Mouse (Mus musculus) gastrocnemius, postnatal 4 days (tissue): ENCODE results near the gene Mrpl42. TPM values are rescaled to one million over a fixed set of nuclear protein-coding genes. Genes with fewer than 3 reads are reported as not detected.
A peak's percentile ranks its signal among the peaks of the same experiment; 100 is the strongest.

ENCODE experiments used
- DNase-seq, 2 experiments: peaks; one replicate each; pipeline ENCODE4 v3.0.0; 2021 to 2022; ENCODE audit warnings: low spot score in 2 of 2, mixed read lengths in 2 of 2
- total RNA-seq, 2 experiments: library from RNA; stranded (reverse); gene quantifications; 2 replicates each; pipeline ENCODE4 v1.2.3; 2021

Gene Mrpl42
- total RNA-seq, 2 experiments from 2014 or later: 155 to 161 TPM

DNA sequence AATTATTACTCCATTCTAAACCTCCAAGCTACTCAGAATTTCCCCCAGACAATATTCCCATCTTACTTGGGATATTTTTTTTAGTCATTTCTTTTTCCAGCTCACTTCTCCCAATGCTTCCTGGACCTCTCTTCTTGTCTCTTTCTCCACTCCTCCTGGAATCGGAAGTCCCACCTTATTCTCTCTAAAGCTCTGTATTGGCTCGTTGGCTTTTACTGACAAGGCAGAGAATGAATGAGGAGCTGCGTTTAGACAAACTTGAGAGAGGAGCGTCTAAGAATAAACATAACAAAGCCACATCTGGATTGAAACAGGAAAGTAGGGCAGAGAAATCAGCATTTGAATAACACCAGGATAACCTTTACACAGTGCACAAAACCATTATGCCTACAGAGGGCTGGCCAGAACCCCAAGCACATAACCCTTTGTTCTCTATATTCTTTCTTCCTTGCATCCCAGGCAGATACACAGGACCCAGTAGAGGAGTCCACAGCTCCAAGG lies 40.6 kb downstream of the Mrpl42 start:
- no peak for DNase-seq

DNA sequence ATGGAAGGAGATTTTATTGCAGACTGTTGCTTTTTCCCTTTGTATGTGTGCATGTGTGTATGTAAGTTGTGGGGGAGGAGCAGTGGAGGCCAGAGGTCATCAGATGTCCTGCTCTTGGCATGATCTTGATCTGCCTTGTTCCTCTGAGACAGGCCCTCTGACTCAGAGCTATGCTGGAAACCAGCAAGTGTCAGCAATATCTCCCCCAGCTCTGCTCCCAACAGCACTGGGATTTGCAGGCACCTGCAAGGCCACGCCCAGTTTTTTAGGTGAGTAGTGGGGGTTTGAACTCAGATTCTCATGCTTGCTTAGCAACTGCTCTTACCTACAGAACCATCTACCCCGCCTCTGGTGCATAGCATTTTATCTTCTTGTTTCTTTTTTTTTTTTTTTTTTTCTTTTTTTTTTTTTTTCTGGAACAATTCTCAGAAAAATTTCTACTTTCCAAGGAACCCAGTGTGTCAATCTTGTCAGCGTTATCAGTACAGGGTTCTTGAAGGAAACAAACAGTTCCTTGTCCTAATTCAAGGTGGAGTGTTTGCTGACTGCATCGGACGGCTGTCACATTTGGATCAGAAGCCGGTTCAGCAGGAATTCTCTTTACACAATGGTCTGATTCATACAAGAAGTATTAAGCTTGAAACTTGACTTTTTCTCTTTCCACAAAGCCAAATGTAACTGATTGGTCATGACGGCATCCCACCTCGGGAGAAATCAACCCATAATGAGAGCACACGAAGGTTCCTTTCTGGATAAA lies 43.5 kb downstream of the Mrpl42 start:
- no peak for DNase-seq

DNA sequence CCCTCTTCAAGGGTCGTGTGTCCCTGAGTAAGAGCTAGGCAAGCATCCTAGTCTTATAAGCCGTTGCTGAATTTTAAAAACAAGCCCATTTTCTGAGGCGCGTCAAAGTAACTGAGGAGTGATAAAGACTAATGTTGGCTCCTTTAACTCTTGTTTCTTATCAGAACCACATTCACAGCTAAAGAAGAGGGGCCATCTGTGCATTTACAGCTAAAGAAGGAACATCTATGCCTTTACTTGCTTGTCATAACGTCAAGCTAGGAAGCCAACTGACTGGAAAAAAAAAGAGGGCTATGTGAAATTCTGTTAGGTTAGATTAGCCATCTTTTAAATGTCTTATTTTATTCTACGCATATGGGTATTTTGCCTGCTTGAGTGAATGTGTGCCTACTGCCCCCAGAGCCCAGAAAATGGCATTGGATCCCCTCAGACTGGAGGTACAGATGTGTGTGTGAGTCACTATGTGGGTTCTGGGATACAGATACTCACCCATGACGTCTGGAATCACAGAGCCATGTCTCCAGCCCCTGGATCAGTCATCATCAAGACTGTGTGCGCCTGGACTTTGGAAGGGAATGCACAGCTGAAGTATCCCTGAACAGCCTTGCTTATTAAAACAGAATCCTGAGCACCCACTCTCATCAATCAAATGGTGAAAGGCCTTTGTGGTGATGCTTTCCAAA lies 44.2 kb downstream of the Mrpl42 start:
- no peak for DNase-seq

DNA sequence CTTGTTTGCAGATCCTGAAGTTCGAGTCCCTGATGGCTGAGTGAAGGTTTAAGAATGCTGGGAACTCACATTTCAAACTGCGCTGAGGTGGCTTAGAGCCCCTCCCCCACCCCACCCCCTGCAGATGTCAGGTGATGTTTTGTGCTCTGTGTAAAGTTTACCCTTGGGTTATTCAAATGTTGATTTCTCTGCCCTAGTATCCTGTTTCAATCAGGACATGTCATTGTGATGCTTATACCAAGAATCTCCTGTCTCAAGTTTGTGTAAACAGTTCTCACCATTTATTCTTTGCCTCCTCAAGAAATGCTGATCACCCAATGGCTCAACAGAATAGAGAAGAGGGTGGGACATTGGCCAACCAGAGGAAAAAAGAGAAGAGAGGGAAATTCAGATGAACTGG lies 45.6 kb downstream of the Mrpl42 start:
- no peak for DNase-seq

DNA sequence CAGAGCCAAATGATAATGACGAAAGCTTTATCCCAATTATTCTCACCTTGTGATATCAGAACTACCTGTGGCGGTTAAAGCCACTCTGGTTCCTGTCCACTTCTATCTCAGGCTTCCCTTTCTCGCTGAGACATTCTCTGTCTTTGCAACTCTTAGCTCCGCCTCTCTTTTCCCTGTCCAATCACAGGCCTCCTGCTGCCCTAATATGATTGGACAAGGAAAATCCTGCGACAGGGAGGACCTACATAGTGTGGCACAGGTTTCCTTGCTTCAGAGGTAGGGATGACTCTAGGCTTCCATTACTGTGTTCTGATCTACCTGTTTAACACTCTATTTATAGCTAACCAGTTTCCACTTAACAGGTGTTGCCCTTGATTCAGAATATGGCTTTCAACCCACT lies 48.5 kb downstream of the Mrpl42 start:
- no peak for DNase-seq

DNA sequence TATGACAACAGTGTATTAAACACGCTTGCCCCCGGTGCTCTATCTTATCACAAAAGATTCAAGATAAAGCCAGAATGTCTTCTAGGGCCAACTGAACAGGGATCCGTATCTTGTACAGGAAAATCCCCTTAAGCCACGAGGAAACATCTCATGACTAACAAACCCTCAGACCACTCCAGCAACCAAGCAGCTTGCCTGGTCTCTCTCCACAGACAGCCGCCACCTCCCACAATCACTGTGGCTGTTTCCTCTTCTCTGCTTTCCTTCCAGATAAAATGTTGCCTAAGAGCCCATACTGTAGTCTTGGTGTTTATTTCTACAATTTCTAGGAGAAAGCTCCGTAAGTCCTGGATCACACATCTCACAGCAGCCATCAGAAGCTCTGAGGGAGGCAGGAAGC lies 52.7 kb downstream of the Mrpl42 start:
- no peak for DNase-seq

DNA sequence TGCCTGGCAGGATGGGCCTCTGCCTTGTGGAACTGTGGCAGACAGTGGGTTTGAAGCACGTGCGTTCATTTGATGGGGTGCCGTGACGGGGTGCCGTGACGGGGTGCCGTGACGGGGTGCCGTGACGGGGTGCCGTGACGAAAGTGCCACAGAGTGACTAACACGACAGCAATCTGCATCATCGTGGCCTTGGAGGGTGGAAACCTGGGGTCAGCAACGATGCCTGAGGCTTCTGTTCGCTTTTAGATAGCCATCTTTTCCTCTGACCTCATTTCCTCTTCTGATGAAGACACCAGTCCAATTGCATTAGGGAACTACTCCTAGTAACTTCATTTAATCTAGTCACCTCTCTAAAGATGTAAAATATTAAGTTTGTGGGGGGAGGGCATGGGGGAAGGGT lies 53.8 kb downstream of the Mrpl42 start:
- DNase-seq: no peak

DNA sequence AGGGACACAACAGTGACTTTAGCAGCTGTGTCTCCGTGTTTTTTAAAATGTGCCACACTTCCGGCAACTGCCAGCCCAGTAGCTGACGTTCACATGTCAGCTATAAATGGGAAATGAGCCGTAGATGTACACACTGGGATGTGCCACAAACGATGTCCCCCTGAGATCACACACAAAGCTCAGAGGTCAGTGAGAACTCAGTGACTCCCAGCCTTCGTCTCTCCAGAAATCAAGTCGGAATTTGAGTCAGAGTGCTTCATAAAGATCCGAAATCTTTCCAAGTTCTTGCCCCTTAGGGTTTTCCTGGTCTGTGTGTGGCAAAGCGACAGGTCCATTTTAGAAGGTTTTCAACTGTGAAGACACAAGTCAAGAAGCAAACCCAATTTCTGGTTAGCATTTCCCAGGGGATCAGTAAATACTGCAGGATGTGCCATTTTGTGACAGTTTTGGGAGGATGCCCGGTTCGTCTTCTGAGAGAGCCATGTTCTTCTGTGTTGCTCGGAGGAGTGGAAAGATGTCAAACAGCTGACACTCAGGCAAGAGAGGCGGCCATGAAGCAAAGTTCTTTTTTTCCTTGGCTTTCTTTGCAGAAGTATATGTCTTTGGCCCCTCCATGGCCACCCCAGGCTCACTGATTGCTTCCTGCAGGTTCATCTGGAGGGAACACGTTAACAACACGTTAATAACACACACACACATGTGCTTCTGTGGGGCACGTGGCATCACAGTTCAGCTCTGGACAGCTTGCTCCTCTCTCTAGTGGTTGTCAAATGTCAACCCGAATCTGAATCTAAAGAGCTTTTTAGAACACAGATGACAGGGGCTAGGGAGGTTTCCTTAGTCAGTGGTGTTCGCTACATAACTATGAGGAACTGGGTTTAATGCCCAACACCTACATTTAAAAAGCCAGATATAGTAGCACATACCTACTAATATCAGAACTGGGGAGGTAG lies 56.4 kb downstream of the Mrpl42 start:
- peak in 1 of 2 experiments; percentile 15 for DNase-seq

DNA sequence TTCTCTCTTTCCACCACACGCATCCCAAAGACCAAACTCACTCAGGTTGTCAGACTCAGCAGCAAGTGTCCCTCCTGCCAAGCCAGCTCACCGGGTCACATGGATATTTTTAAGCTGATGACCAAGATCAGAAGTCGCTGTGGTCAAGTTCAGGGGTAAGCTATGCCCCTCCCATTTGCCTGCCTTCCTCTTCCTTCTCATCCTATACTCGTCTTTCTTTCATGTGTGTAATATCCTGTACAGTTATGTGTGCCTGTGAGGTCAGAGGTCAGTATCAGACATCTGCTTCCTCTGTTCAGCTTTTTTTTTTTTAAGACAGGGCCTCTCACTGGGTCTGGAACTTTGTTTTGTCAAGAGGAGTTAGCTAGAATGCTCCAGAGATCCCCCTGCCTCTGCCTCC lies 59.4 kb downstream of the Mrpl42 start:
- DNase-seq: no peak

DNA sequence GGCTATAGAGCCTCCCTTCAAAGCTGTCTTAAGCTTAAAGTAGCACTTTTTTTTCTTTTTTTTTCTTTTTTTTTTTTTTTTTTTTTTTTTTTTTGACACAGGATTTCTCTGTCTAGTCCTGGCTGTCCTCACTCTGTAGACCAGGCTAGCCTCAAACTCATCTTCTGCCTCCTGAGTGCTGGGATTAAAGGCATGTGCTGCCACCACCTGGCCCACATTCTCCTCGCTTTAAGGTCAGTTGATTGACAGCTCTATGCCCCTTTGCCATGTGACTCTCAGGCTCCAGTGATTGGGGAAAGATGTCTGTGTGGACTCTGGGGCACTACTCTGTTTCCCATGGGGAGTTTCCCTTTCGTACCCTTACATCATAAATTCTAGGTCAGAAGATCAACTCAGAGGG lies 61.2 kb downstream of the Mrpl42 start:
- DNase-seq: no peak

DNA sequence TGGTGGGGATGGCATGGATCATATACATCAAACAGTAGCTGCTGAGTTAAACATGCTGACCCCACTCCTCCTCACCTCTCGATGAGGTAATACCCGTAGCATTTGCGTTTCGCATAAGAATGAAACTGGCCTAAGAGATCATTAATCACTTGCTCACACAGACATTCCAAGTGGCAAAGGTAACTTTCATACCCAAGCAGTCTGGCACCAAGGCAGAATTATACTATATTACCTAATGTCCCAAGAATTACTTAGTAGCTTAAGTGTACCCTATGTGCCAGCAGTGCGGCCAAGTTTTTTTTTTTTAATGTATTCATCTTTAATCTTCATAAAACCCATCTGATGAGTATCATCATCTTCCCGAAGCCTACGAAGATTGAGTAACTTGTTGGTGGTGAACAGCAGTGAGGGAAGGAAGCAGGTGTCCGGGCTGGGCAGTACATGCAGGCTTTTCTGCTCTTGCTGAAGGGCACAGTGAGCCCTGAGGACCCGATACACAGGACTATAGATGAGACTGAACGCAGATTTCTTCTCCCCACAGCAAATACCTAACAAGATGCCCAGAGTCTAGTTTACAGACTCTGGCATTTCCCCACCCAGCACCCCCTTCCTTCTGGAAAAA lies 61.9 kb downstream of the Mrpl42 start:
- DNase-seq: no peak

DNA sequence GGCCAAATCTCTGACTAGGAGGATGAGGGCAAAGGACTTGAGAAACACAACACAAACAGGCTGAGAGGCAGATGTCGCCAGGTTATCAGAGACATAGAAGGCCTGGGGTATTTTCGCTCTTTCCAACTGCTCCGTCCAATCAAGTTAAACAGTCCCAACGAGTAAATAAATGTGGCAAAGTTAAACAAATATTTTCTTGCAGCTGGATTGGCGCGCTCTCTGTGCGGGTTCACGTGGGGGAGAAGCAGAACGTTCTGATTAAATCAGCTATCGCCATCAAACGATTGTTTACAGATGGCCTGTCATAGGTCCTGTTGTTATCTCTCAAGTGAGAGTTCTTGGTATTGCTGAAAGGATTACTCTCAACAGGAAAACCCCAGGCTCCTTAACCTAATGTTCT lies 62.8 kb downstream of the Mrpl42 start:
- DNase-seq: no peak

Other genes with a start within 250 kb of the Mrpl42 start
- gene Cradd, start 177.8 kb downstream of the Mrpl42 start, total RNA-seq: 10 to 100 TPM; 13.5 to 14.3 TPM
- gene Socs2, start 84.8 kb downstream of the Mrpl42 start, total RNA-seq: 10 to 100 TPM; 33.7 to 35.5 TPM
- gene Ube2n, start 13.2 kb upstream of the Mrpl42 start, total RNA-seq: 100 to 1,000 TPM; 127 to 128 TPM
- gene Nudt4, start 62.2 kb upstream of the Mrpl42 start, total RNA-seq: 100 to 1,000 TPM; 213 to 216 TPM
- not detected for gene Anapc15-ps, start 171.5 kb upstream of the Mrpl42 start, total RNA-seq